Comparison of ENCODE assay signal across 8 mouse cellular contexts in genomic region chr5:22550033-22550551, GRCm38 (mm10). TPM values are rescaled to one million over a fixed set of nuclear protein-coding genes. Genes with fewer than 3 reads are reported as not detected.
DNase-seq lines count a peak whose midpoint lies in the region; ATAC-seq and TF ChIP-seq lines count a peak whose summit lies in the region.

Gene Orc5 (minus strand): TSS chr5:22550429.

- peaks cover 36% of the 10 kb centered on the region for H3K36me3 ChIP-seq in E14TG2a.4 (ENCODE audit: insufficient read depth, low read length)
- H3K36me3 ChIP-seq in forebrain, embryonic 12.5 days (replicated peaks), result peaks cover 21% of the 10 kb centered on the region
- peaks cover 22% of the 10 kb centered on the region for H3K36me3 ChIP-seq in liver, postnatal 0 days (replicated peaks; ENCODE audit: insufficient read depth, low read length)
- 0 out of 2 replicates have a peak, but pooled peaks cover 2% of the 10 kb centered on the region for H3K36me3 ChIP-seq in neural tube, embryonic 14.5 days (ENCODE audit: control insufficient read depth, insufficient read depth, low read length)

- peaks cover 13% of the 10 kb centered on the region for H3K9me3 ChIP-seq in E14TG2a.4 (ENCODE audit: low read length)
- no peaks in the 10 kb centered on the region for H3K9me3 ChIP-seq in forebrain, embryonic 12.5 days
- no peaks in the 10 kb centered on the region; the same call in 1 of the 2 replicates for H3K9me3 ChIP-seq in liver, postnatal 0 days (ENCODE audit: low read length)
- no peaks in the 10 kb centered on the region for H3K9me3 ChIP-seq in neural tube, embryonic 14.5 days (ENCODE audit: control insufficient read depth, low read length)

- intact Hi-C loops in heart, postnatal 10 days (cut with DNase I), result no loop called here

- H3K27ac ChIP-seq in forebrain, embryonic 12.5 days, result peak within 1 kb of the TSS; percentile 68
- peak within 1 kb of the TSS; percentile 94 for H3K27ac ChIP-seq in liver, postnatal 0 days (ENCODE audit: low read depth)
- peak within 1 kb of the TSS; percentile 65 for H3K27ac ChIP-seq in neural tube, embryonic 14.5 days (ENCODE audit: low read depth, low read length)

- DNase-seq in c-Kit-positive CD71-positive TER-119-positive erythroid progenitor cells, embryonic 14.5 days (ENCODE audit: low spot score), result peak; percentile 95
- DNase-seq in heart, postnatal 10 days, result peak; percentile 95 to 96
- DNase-seq in large intestine, adult 2 months (ENCODE audit: low read depth, low spot score), result peak; percentile 80
- peak; percentile 97 for DNase-seq in liver, postnatal 0 days
- peak; percentile 97 for DNase-seq in testis, postnatal 10 days (ENCODE audit: low spot score)

- peak within 1 kb of the TSS; percentile 96 for H3K4me3 ChIP-seq in E14TG2a.4 (replicated peaks; ENCODE audit: low read length)
- H3K4me3 ChIP-seq in forebrain, embryonic 12.5 days (replicated peaks), result peak within 1 kb of the TSS; percentile 66
- peak within 1 kb of the TSS; percentile 66 for H3K4me3 ChIP-seq in liver, postnatal 0 days (ENCODE audit: low read depth, low read length)
- peak within 1 kb of the TSS; percentile 56 for H3K4me3 ChIP-seq in neural tube, embryonic 14.5 days (ENCODE audit: low read depth, low read length)

- WGBS in forebrain, embryonic 12.5 days, result under 1% methylated on average over 31 of the region's 31 CpGs
- under 1% methylated on average over 31 of the region's 31 CpGs for WGBS in large intestine, adult 2 months
- WGBS in liver, postnatal 0 days (ENCODE audit: insufficient replicate concordance), result under 1% methylated on average over 31 of the region's 31 CpGs
- WGBS in neural tube, embryonic 14.5 days, result under 1% methylated on average over 31 of the region's 31 CpGs

- peak within 1 kb of the TSS; percentile 78 for H3K9ac ChIP-seq in forebrain, embryonic 12.5 days
- H3K9ac ChIP-seq in liver, postnatal 0 days (replicated peaks), result peak within 1 kb of the TSS; percentile 67
- peak within 1 kb of the TSS; percentile 63 for H3K9ac ChIP-seq in neural tube, embryonic 14.5 days (replicated peaks; ENCODE audit: low read depth, low read length)

- peak within 1 kb of the TSS; percentile 63 for H3K4me2 ChIP-seq in forebrain, embryonic 12.5 days
- H3K4me2 ChIP-seq in liver, postnatal 0 days (ENCODE audit: low read depth, low read length), result peak within 1 kb of the TSS; percentile 85
- H3K4me2 ChIP-seq in neural tube, embryonic 14.5 days (ENCODE audit: low read depth, low read length), result peak within 1 kb of the TSS; percentile 67

- H3K27me3 ChIP-seq in E14TG2a.4 (ENCODE audit: insufficient read depth, low read length), result no peaks in the 10 kb centered on the region
- H3K27me3 ChIP-seq in forebrain, embryonic 12.5 days, result no peaks in the 10 kb centered on the region
- H3K27me3 ChIP-seq in liver, postnatal 0 days (ENCODE audit: insufficient read depth, low read length), result no peaks in the 10 kb centered on the region
- no peaks in the 10 kb centered on the region for H3K27me3 ChIP-seq in neural tube, embryonic 14.5 days (ENCODE audit: control insufficient read depth, insufficient read depth, low read length)

- no peak for TF ChIP-seq CTCF in E14TG2a.4 (conservative IDR thresholded peaks at IDR 0.05; ENCODE audit: low read length)
- TF ChIP-seq CTCF in liver, postnatal 0 days (IDR thresholded peaks at IDR 0.05; ENCODE audit: low read depth), result no peak

- peak; percentile 73 for TF ChIP-seq EP300 in liver, postnatal 0 days (IDR thresholded peaks at IDR 0.05; ENCODE audit: low read depth)

- peaks cover 39% of the 10 kb centered on the region for H3K4me1 ChIP-seq in E14TG2a.4 (replicated peaks; ENCODE audit: low read depth, low read length)
- H3K4me1 ChIP-seq in forebrain, embryonic 12.5 days, result peaks cover 8% of the 10 kb centered on the region
- peaks cover 23% of the 10 kb centered on the region for H3K4me1 ChIP-seq in liver, postnatal 0 days (ENCODE audit: insufficient read depth)
- H3K4me1 ChIP-seq in neural tube, embryonic 14.5 days (ENCODE audit: control insufficient read depth, insufficient read depth, low read length), result no peaks in the 10 kb centered on the region

- ATAC-seq in forebrain, embryonic 12.5 days (ENCODE audit: low FRiP score), result peak; percentile 100
- peak; percentile 99 for ATAC-seq in liver, postnatal 0 days
- ATAC-seq in neural tube, embryonic 14.5 days (ENCODE audit: low read depth), result peak; percentile 100

RNA-seq across cellular contexts. Expression of gene Orc5, which starts in this region (rescaled TPM):
- 39.2 and 39.8 TPM in 2 replicates for polyA plus RNA-seq in forebrain, embryonic 12.5 days (2016; fragmentation: Nextera tagmentation; extraction: Ambion mirVana)
- total RNA-seq in heart, postnatal 10 days (2021), result 10 to 100 TPM in 1 of 2 experiments, 1 to 10 TPM in 1; 9.3 to 11.9 TPM
- 3.4 and 3.8 TPM in 2 replicates for polyA plus RNA-seq in large intestine, adult 2 months (2012; rRNA removed)
- polyA plus RNA-seq in liver, postnatal 0 days (2015; fragmentation: Nextera tagmentation; extraction: Ambion mirVana), result 26.0 and 26.3 TPM in 2 replicates
- polyA plus RNA-seq in neural tube, embryonic 14.5 days (2014; fragmentation: Nextera tagmentation; extraction: Ambion mirVana), result 37.4 and 39.5 TPM in 2 replicates

Comparison
In these comparisons a context has a peak if more than half of its experiments do, and no peak if none do; other contexts are left out.
1. Peak in every context shown above with its lines: DNase-seq, ATAC-seq, H3K4me3 ChIP-seq and H3K27ac ChIP-seq.